15 mouse cellular contexts compared by ENCODE assay signal in genomic region chr16:13580016-13580415, GRCm38 (mm10).
DNase-seq lines count a peak whose midpoint lies in the region; ATAC-seq and TF ChIP-seq lines count a peak whose summit lies in the region.
"Had no signal": no experiment of that assay in that cellular context is flagged by ENCODE, and none has a peak within 500 bp of the region (broad histone marks: within the 10 kb centered on the region; RNA-seq: fewer than 3 reads in every experiment).

No protein-coding gene starts in this region.

- TF ChIP-seq CTCF in hindbrain, postnatal 0 days (IDR thresholded peaks at IDR 0.05; ENCODE audit: low read depth) = no peak

- H3K9me3 ChIP-seq in embryonic facial prominence, embryonic 12.5 days = no peaks in the 10 kb centered on the region
- no peaks in the 10 kb centered on the region for H3K9me3 ChIP-seq in embryonic facial prominence, embryonic 10.5 days
- no peaks in the 10 kb centered on the region for H3K9me3 ChIP-seq in hindbrain, embryonic 13.5 days
- no peaks in the 10 kb centered on the region for H3K9me3 ChIP-seq in hindbrain, postnatal 0 days (ENCODE audit: low read length)
- H3K9me3 ChIP-seq: heart, embryonic 13.5 days; lung, embryonic 15.5 days had no signal

- H3K4me2 ChIP-seq in embryonic facial prominence, embryonic 12.5 days (replicated peaks) = no peak overlapping the region
- no peak overlapping the region for H3K4me2 ChIP-seq in hindbrain, embryonic 13.5 days
- H3K4me2 ChIP-seq in hindbrain, postnatal 0 days (ENCODE audit: low read depth, low read length) = no peak overlapping the region
- H3K4me2 ChIP-seq: heart, embryonic 13.5 days; lung, embryonic 15.5 days had no signal

- 86% methylated on average over 1 of the region's 1 CpGs for WGBS in embryonic facial prominence, embryonic 12.5 days
- WGBS in embryonic facial prominence, embryonic 10.5 days = 91% methylated on average over 1 of the region's 1 CpGs
- WGBS in hindbrain, embryonic 13.5 days = 89% methylated on average over 1 of the region's 1 CpGs
- WGBS in hindbrain, postnatal 0 days = 65% methylated on average over 1 of the region's 1 CpGs

- no peaks in the 10 kb centered on the region for H3K4me1 ChIP-seq in embryonic facial prominence, embryonic 12.5 days
- H3K4me1 ChIP-seq in embryonic facial prominence, embryonic 10.5 days = peaks cover 10% of the 10 kb centered on the region
- H3K4me1 ChIP-seq in hindbrain, embryonic 13.5 days (replicated peaks) = peaks cover 4% of the 10 kb centered on the region; the same call in 1 of the 2 replicates
- 0 out of 2 replicates have a peak, but pooled peaks cover 3% of the 10 kb centered on the region for H3K4me1 ChIP-seq in hindbrain, postnatal 0 days (ENCODE audit: insufficient read depth, low read length)

- DNase-seq in adrenal gland, adult 2 months = peak; percentile 27
- no peak for DNase-seq in adrenal gland, adult (ENCODE audit: inconsistent age in 2 of 2, low spot score in 1 of 2)
- no peak for DNase-seq in embryonic facial prominence, embryonic 10.5 days (ENCODE audit: low spot score)
- no peak for DNase-seq in hindbrain, postnatal 0 days (ENCODE audit: low spot score)
- peak; percentile 33 for DNase-seq in MN1 (ENCODE audit: low spot score)
- no peak for DNase-seq in liver
- DNase-seq: embryo, embryonic 11 days; forebrain, postnatal 0 days; spleen, adult 18-20 months had no signal

- no peaks in the 10 kb centered on the region for H3K36me3 ChIP-seq in embryonic facial prominence, embryonic 12.5 days
- H3K36me3 ChIP-seq in embryonic facial prominence, embryonic 10.5 days (replicated peaks) = peaks cover 8% of the 10 kb centered on the region; the same call in 1 of the 2 replicates
- H3K36me3 ChIP-seq in hindbrain, embryonic 13.5 days = peaks cover 5% of the 10 kb centered on the region; the same call in 1 of the 2 replicates
- no peaks in the 10 kb centered on the region for H3K36me3 ChIP-seq in hindbrain, postnatal 0 days (ENCODE audit: insufficient read depth, low read length)
- H3K36me3 ChIP-seq: lung, embryonic 15.5 days had no signal

- no peaks in the 10 kb centered on the region for H3K27me3 ChIP-seq in embryonic facial prominence, embryonic 12.5 days
- H3K27me3 ChIP-seq in embryonic facial prominence, embryonic 10.5 days (replicated peaks; ENCODE audit: low read depth, poor library complexity, severe bottlenecking) = no peaks in the 10 kb centered on the region
- no peaks in the 10 kb centered on the region for H3K27me3 ChIP-seq in hindbrain, embryonic 13.5 days
- H3K27me3 ChIP-seq in hindbrain, postnatal 0 days (ENCODE audit: insufficient read depth, low read length) = no peaks in the 10 kb centered on the region
- H3K27me3 ChIP-seq: heart, embryonic 13.5 days; lung, embryonic 15.5 days had no signal

- peak; percentile 28; the same call in 1 of the 2 replicates for ATAC-seq in embryonic facial prominence, embryonic 12.5 days (ENCODE audit: insufficient number of reproducible peaks, insufficient read depth, low FRiP score, low TSS enrichment)
- ATAC-seq in hindbrain, embryonic 13.5 days (ENCODE audit: low FRiP score) = no peak
- ATAC-seq in hindbrain, postnatal 0 days = no peak
- ATAC-seq: forebrain, postnatal 0 days; midbrain, embryonic 16.5 days had no signal

- H3K9ac ChIP-seq in embryonic facial prominence, embryonic 12.5 days = no peak overlapping the region
- 0 out of 2 replicates have a peak overlapping the region, but pooled peaks have one; percentile 19 for H3K9ac ChIP-seq in hindbrain, embryonic 13.5 days
- H3K9ac ChIP-seq in hindbrain, postnatal 0 days (replicated peaks; ENCODE audit: low read length) = no peak overlapping the region
- H3K9ac ChIP-seq: forebrain, postnatal 0 days; heart, embryonic 13.5 days; lung, embryonic 15.5 days had no signal

- no peak overlapping the region for H3K27ac ChIP-seq in embryonic facial prominence, embryonic 12.5 days
- no peak overlapping the region; the same call in 1 of the 2 replicates for H3K27ac ChIP-seq in embryonic facial prominence, embryonic 10.5 days (replicated peaks)
- no peak overlapping the region for H3K27ac ChIP-seq in hindbrain, embryonic 13.5 days
- H3K27ac ChIP-seq in hindbrain, postnatal 0 days = no peak overlapping the region
- H3K27ac ChIP-seq: gastrocnemius, adult 2 months; heart, embryonic 13.5 days; lung, embryonic 15.5 days had no signal

- no peak overlapping the region for H3K4me3 ChIP-seq in embryonic facial prominence, embryonic 12.5 days
- H3K4me3 ChIP-seq in embryonic facial prominence, embryonic 10.5 days = no peak overlapping the region
- no peak overlapping the region for H3K4me3 ChIP-seq in hindbrain, embryonic 13.5 days
- no peak overlapping the region for H3K4me3 ChIP-seq in hindbrain, postnatal 0 days (ENCODE audit: low read length)
- H3K4me3 ChIP-seq: gastrocnemius, adult 2 months; heart, embryonic 13.5 days; lung, embryonic 15.5 days had no signal

Comparison
In these comparisons a context has a peak if more than half of its experiments do, and no peak if none do; other contexts are left out.
1. DNase-seq: peak in adrenal gland, adult 2 months (single experiment) and MN1 (single experiment); none in adrenal gland, adult (0 of 2), embryonic facial prominence, embryonic 10.5 days (single experiment), hindbrain, postnatal 0 days (single experiment) and liver (single experiment).